Mouse (Mus musculus) CH12.LX (cell line): ENCODE results near the gene Ube2c. TPM values are rescaled to one million over a fixed set of nuclear protein-coding genes. Genes with fewer than 3 reads are reported as not detected.

Experiments used
- DNase-seq: peaks from one replicate; pipeline ENCODE4 v3.0.0-alpha.2; 2013; ENCODE audit errors: extremely low read depth
- H3K27ac ChIP-seq: 2 replicates; pipeline ENCODE4 v1.5.1; 2012; ENCODE audit warnings: low read depth, mild to moderate bottlenecking, control low read depth, moderate library complexity; ENCODE audit not compliant: insufficient read depth
- H3K27me3 ChIP-seq: replicated peaks from 2 replicates; pipeline ENCODE3; 2012; ENCODE audit warnings: inconsistent platforms
- H3K36me3 ChIP-seq, 2 experiments: replicated peaks in 1 of 2; 2 replicates each; pipeline versions ENCODE3 to v1.6.1; 2012; ENCODE audit warnings: inconsistent platforms in 1 of 2, low read length in 1 of 2, mild to moderate bottlenecking in 1 of 2, mixed read lengths in 1 of 2, moderate library complexity in 1 of 2; ENCODE audit not compliant: control insufficient read depth in 1 of 2, insufficient read depth in 1 of 2
- H3K4me1 ChIP-seq, 2 experiments: 2 replicates each; pipeline ENCODE4 v1.6.1; 2012; ENCODE audit warnings: inconsistent platforms in 1 of 2, moderate library complexity in 1 of 2; ENCODE audit not compliant: insufficient read depth in 2 of 2, control insufficient read depth in 1 of 2
- H3K4me2 ChIP-seq: 2 replicates; pipeline ENCODE4 v1.6.1; 2012; ENCODE audit warnings: low read depth, mild to moderate bottlenecking, control low read depth; ENCODE audit not compliant: poor library complexity, insufficient read depth, severe bottlenecking
- H3K4me3 ChIP-seq, 3 experiments: fragments of 150-350 bp in 1 of 3; sonication (generic) in 1 of 3; replicated peaks in 1 of 3; 2 replicates each; pipeline versions ENCODE3 to v1.5.1; 2011 to 2012; ENCODE audit warnings: low read depth in 2 of 3, low read length in 2 of 3, mild to moderate bottlenecking in 2 of 3, moderate library complexity in 2 of 3, control low read depth in 1 of 3, improper control_type of control experiment in 1 of 3, inconsistent platforms in 1 of 3, mixed read lengths in 1 of 3; ENCODE audit not compliant: poor library complexity in 1 of 3
- H3K79me2 ChIP-seq: replicated peaks from 2 replicates; pipeline ENCODE4 v1.6.1; 2012; ENCODE audit warnings: mild to moderate bottlenecking, moderate library complexity; ENCODE audit not compliant: control insufficient read depth, poor library complexity, insufficient read depth, severe bottlenecking; ENCODE audit errors: extremely low read depth
- H3K9ac ChIP-seq: 2 replicates; pipeline ENCODE4 v1.6.1; 2012; ENCODE audit warnings: low read depth, mild to moderate bottlenecking, control low read depth, moderate library complexity; ENCODE audit not compliant: insufficient read depth
- H3K9me3 ChIP-seq: replicated peaks from 2 replicates; pipeline ENCODE3; 2012; ENCODE audit warnings: low read length, inconsistent platforms, mixed read lengths
- IRF4 ChIP-seq: IDR thresholded peaks from 2 replicates; pipeline ENCODE4 v1.6.1; 2014; ENCODE audit warnings: low read depth, mild to moderate bottlenecking, inconsistent platforms, low read length, improper control_type of control experiment
- MEF2A ChIP-seq: IDR thresholded peaks from 2 replicates; pipeline ENCODE4 v1.6.1; 2014; ENCODE audit warnings: low read depth, mild to moderate bottlenecking, inconsistent platforms, low read length, improper control_type of control experiment, borderline replicate concordance
- MYC ChIP-seq: IDR thresholded peaks from 2 replicates; pipeline ENCODE4 v1.6.1; 2011; ENCODE audit warnings: low read depth, mild to moderate bottlenecking, improper control_type of control experiment, low read length
- NELFE ChIP-seq: IDR thresholded peaks from 2 replicates; pipeline ENCODE4 v1.6.1; 2011; ENCODE audit warnings: low read depth, low read length, improper control_type of control experiment
- POLR2A ChIP-seq: IDR thresholded peaks from 2 replicates; pipeline ENCODE4 v1.6.1; 2011; ENCODE audit warnings: low read depth, mild to moderate bottlenecking, improper control_type of control experiment, low read length
- RAD21 ChIP-seq: IDR thresholded peaks from 2 replicates; pipeline ENCODE4 v1.6.1; 2011; ENCODE audit warnings: low read depth, mild to moderate bottlenecking, low read length, improper control_type of control experiment, moderate library complexity
- USF1 ChIP-seq: IDR thresholded peaks from 2 replicates; pipeline ENCODE4 v1.6.1; 2014; ENCODE audit warnings: low read depth, mild to moderate bottlenecking, inconsistent platforms, low read length, improper control_type of control experiment
- dilution Hi-C: fragments of 300-500 bp; cut with MboI; formaldehyde crosslinking; loops from 2 replicates; pipeline ENCODE4 v1.14.3; 2020; ENCODE audit warnings: low sequenced_read_pairs; ENCODE audit not compliant: extremely low pct_unique_long_range_greater_than_20kb, extremely low pct_ligation_motif_present
- in situ Hi-C: fragments of 300-500 bp; cut with MboI; formaldehyde crosslinking; loops from 3 replicates; pipeline ENCODE4 v1.14.3; 2019; ENCODE audit warnings: low sequenced_read_pairs, low pct_ligation_motif_present, low pct_unique_long_range_greater_than_20kb, mixed read lengths
- polyA plus RNA-seq: library from polyadenylated mRNA; unstranded; fragments of >175 nt; gene quantifications from 2 replicates; pipeline ENCODE4 v1.2.1, GENCODE M21; 2012; ENCODE audit warnings: low read depth; ENCODE audit not compliant: insufficient read length
- total RNA-seq, 2 experiments: library from RNA; depleted of rRNA; stranded (reverse); fragments of 300-350 nt in 1 of 2; fragments of >200 nt in 1 of 2; gene quantifications; 2 replicates each; pipeline ENCODE4 v1.2.3; 2012 to 2014

Ube2c gene
- total and polyA plus RNA-seq, 3 experiments = 103 to 226 (median 126) TPM

DNA sequence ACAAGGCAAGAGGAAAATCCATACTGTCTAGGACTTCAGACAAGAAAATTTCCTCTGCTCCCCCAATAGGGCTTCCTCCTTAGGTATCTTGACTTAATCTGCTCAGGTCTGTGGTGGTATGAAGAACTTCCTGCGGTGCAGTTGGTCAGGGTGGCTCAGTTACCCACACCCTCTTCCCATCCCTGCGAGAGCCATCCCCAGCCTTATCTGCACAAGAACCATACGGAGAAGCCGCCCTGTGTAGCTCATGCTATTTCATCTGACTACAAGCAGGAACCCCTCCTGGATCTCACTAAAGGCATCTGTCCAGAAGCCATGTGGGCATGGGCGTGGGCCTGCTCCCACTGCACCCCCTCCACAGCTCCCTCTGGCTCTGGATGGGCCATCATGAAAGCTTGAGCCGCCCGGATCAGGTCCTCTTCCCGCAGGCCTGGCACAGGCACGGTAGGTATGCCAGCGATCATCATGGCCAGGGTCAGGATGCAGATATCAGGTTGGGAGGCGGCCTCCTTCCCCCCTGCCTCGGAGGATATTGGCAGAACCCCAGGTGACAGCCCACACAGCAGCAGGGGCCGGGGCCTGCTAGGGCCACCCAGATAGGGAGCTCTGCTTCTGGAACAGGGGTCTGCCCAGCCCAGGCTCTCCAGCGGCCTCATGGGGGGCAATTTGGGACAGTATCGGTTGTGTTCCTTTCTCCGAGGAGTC lies 57.6 kb downstream of the Ube2c start:
- no peak overlapping the region for H3K9ac ChIP-seq
- DNase-seq = no peak
- H3K9me3 ChIP-seq = no peaks in the 10 kb centered on the region
- no peaks in the 10 kb centered on the region for H3K27me3 ChIP-seq
- H3K4me2 ChIP-seq = no peak overlapping the region
- no peak overlapping the region for H3K4me3 ChIP-seq
- H3K27ac ChIP-seq = no peak overlapping the region
- peaks cover 31 to 45% of the 10 kb centered on the region in 2 experiments for H3K36me3 ChIP-seq
- TF ChIP-seq MEF2A = no peak
- no peak for TF ChIP-seq IRF4
- no peak for TF ChIP-seq NELFE
- TF ChIP-seq RAD21 = no peak
- no peak for TF ChIP-seq MYC
- no peak for TF ChIP-seq USF1
- TF ChIP-seq POLR2A = no peak
- in situ Hi-C loops = no loop called here
- dilution Hi-C loops = no loop called here
- H3K4me1 ChIP-seq = peaks cover 5 to 55% of the 10 kb centered on the region in 2 experiments
- H3K79me2 ChIP-seq = no peaks in the 10 kb centered on the region; the same call in 1 of the 2 replicates

Other genes with a start within 250 kb of the Ube2c start
Only the 20 nearest of the 28 such genes appear.
- gene Wfdc16, start 131.1 kb upstream of the Ube2c start, total RNA-seq (2012; rRNA removed) = not detected in 2 replicates
- gene Wfdc16, start 131.1 kb upstream of the Ube2c start, total RNA-seq (2014; rRNA removed) = not detected in 2 replicates
- not detected in 2 replicates for gene Wfdc16, start 131.1 kb upstream of the Ube2c start, polyA plus RNA-seq
- not detected in 2 replicates for gene Wfdc10, start 113.9 kb upstream of the Ube2c start, total RNA-seq (2012; rRNA removed)
- gene Wfdc10, start 113.9 kb upstream of the Ube2c start, total RNA-seq (2014; rRNA removed) = not detected in 2 replicates
- gene Wfdc10, start 113.9 kb upstream of the Ube2c start, polyA plus RNA-seq = not detected in 2 replicates
- gene Wfdc9, start 113.3 kb upstream of the Ube2c start, total RNA-seq (2012; rRNA removed) = not detected in 2 replicates
- not detected in 2 replicates for gene Wfdc9, start 113.3 kb upstream of the Ube2c start, total RNA-seq (2014; rRNA removed)
- gene Wfdc9, start 113.3 kb upstream of the Ube2c start, polyA plus RNA-seq = not detected in 2 replicates
- not detected in 2 replicates for gene Wfdc11, start 95.8 kb upstream of the Ube2c start, total RNA-seq (2012; rRNA removed)
- gene Wfdc11, start 95.8 kb upstream of the Ube2c start, total RNA-seq (2014; rRNA removed) = not detected in 2 replicates
- not detected in 2 replicates for gene Wfdc11, start 95.8 kb upstream of the Ube2c start, polyA plus RNA-seq
- not detected in 2 replicates for gene Wfdc13, start 84.8 kb upstream of the Ube2c start, total RNA-seq (2012; rRNA removed)
- gene Wfdc13, start 84.8 kb upstream of the Ube2c start, total RNA-seq (2014; rRNA removed) = not detected in 2 replicates
- not detected in 2 replicates for gene Wfdc13, start 84.8 kb upstream of the Ube2c start, polyA plus RNA-seq
- gene Spint4, start 71.4 kb upstream of the Ube2c start, total RNA-seq (2012; rRNA removed) = not detected in 2 replicates
- not detected in 2 replicates for gene Spint4, start 71.4 kb upstream of the Ube2c start, total RNA-seq (2014; rRNA removed)
- gene Spint4, start 71.4 kb upstream of the Ube2c start, polyA plus RNA-seq = not detected in 2 replicates
- gene Spint5, start 54.6 kb upstream of the Ube2c start, total RNA-seq (2012; rRNA removed) = 1.4 and 2.4 TPM in 2 replicates
- gene Spint5, start 54.6 kb upstream of the Ube2c start, total RNA-seq (2014; rRNA removed) = not detected in 2 replicates
- gene Spint5, start 54.6 kb upstream of the Ube2c start, polyA plus RNA-seq = not detected in 2 replicates
- 0.08 and 0.21 TPM in 2 replicates for gene Wfdc3, start 24.0 kb upstream of the Ube2c start, total RNA-seq (2012; rRNA removed)
- 0.14 TPM in 1 of 2 replicates, not detected in the other for gene Wfdc3, start 24.0 kb upstream of the Ube2c start, total RNA-seq (2014; rRNA removed)
- not detected in 2 replicates for gene Wfdc3, start 24.0 kb upstream of the Ube2c start, polyA plus RNA-seq
- gene Dnttip1, start 23.9 kb upstream of the Ube2c start, total RNA-seq (2012; rRNA removed) = 14.0 and 15.2 TPM in 2 replicates
- gene Dnttip1, start 23.9 kb upstream of the Ube2c start, total RNA-seq (2014; rRNA removed) = 17.1 and 17.6 TPM in 2 replicates
- gene Dnttip1, start 23.9 kb upstream of the Ube2c start, polyA plus RNA-seq = 29.7 and 35.0 TPM in 2 replicates
- not detected in 2 replicates for gene Tnnc2, start 10.1 kb downstream of the Ube2c start, total RNA-seq (2012; rRNA removed)
- not detected in 2 replicates for gene Tnnc2, start 10.1 kb downstream of the Ube2c start, total RNA-seq (2014; rRNA removed)
- gene Tnnc2, start 10.1 kb downstream of the Ube2c start, polyA plus RNA-seq = not detected in 2 replicates
- gene Snx21, start 15.9 kb downstream of the Ube2c start, total RNA-seq (2012; rRNA removed) = 2.3 and 3.3 TPM in 2 replicates
- 0.71 and 1.1 TPM in 2 replicates for gene Snx21, start 15.9 kb downstream of the Ube2c start, total RNA-seq (2014; rRNA removed)
- 1.1 and 1.5 TPM in 2 replicates for gene Snx21, start 15.9 kb downstream of the Ube2c start, polyA plus RNA-seq
- gene Acot8, start 35.0 kb downstream of the Ube2c start, total RNA-seq (2012; rRNA removed) = 22.0 and 26.8 TPM in 2 replicates
- gene Acot8, start 35.0 kb downstream of the Ube2c start, total RNA-seq (2014; rRNA removed) = 15.8 and 16.8 TPM in 2 replicates
- gene Acot8, start 35.0 kb downstream of the Ube2c start, polyA plus RNA-seq = 10.5 and 11.9 TPM in 2 replicates
- gene Zswim3, start 35.2 kb downstream of the Ube2c start, total RNA-seq (2012; rRNA removed) = 3.5 and 3.7 TPM in 2 replicates
- gene Zswim3, start 35.2 kb downstream of the Ube2c start, total RNA-seq (2014; rRNA removed) = 1.6 and 2.3 TPM in 2 replicates
- 2.1 and 2.5 TPM in 2 replicates for gene Zswim3, start 35.2 kb downstream of the Ube2c start, polyA plus RNA-seq
- gene Zswim1, start 52.8 kb downstream of the Ube2c start, total RNA-seq (2012; rRNA removed) = 9.5 and 9.6 TPM in 2 replicates
- gene Zswim1, start 52.8 kb downstream of the Ube2c start, total RNA-seq (2014; rRNA removed) = 5.3 and 5.8 TPM in 2 replicates
- gene Zswim1, start 52.8 kb downstream of the Ube2c start, polyA plus RNA-seq = 10.4 and 13.8 TPM in 2 replicates
- gene Spata25, start 58.6 kb downstream of the Ube2c start, total RNA-seq (2012; rRNA removed) = 0.34 TPM in 1 of 2 replicates, not detected in the other
- not detected in 2 replicates for gene Spata25, start 58.6 kb downstream of the Ube2c start, total RNA-seq (2014; rRNA removed)
- not detected in 2 replicates for gene Spata25, start 58.6 kb downstream of the Ube2c start, polyA plus RNA-seq
- gene Ctsa, start 63.0 kb downstream of the Ube2c start, total RNA-seq (2012; rRNA removed) = 45.5 and 46.1 TPM in 2 replicates
- 17.5 and 19.9 TPM in 2 replicates for gene Ctsa, start 63.0 kb downstream of the Ube2c start, total RNA-seq (2014; rRNA removed)
- 22.7 and 27.0 TPM in 2 replicates for gene Ctsa, start 63.0 kb downstream of the Ube2c start, polyA plus RNA-seq
- gene Neurl2, start 63.6 kb downstream of the Ube2c start, total RNA-seq (2012; rRNA removed) = 2.9 and 4.1 TPM in 2 replicates
- 1.6 and 2.1 TPM in 2 replicates for gene Neurl2, start 63.6 kb downstream of the Ube2c start, total RNA-seq (2014; rRNA removed)
- 1.7 and 1.8 TPM in 2 replicates for gene Neurl2, start 63.6 kb downstream of the Ube2c start, polyA plus RNA-seq
- gene Pltp, start 87.8 kb downstream of the Ube2c start, total RNA-seq (2012; rRNA removed) = 4.4 and 5.5 TPM in 2 replicates
- gene Pltp, start 87.8 kb downstream of the Ube2c start, total RNA-seq (2014; rRNA removed) = 0.85 and 1.1 TPM in 2 replicates
- 0.94 and 0.98 TPM in 2 replicates for gene Pltp, start 87.8 kb downstream of the Ube2c start, polyA plus RNA-seq
- 30.0 and 33.6 TPM in 2 replicates for gene Pcif1, start 109.4 kb downstream of the Ube2c start, total RNA-seq (2012; rRNA removed)
- 18.2 and 20.0 TPM in 2 replicates for gene Pcif1, start 109.4 kb downstream of the Ube2c start, total RNA-seq (2014; rRNA removed)
- 49.1 and 59.1 TPM in 2 replicates for gene Pcif1, start 109.4 kb downstream of the Ube2c start, polyA plus RNA-seq
- 12.0 and 14.4 TPM in 2 replicates for gene Zfp335, start 141.9 kb downstream of the Ube2c start, total RNA-seq (2012; rRNA removed)
- 5.0 and 5.2 TPM in 2 replicates for gene Zfp335, start 141.9 kb downstream of the Ube2c start, total RNA-seq (2014; rRNA removed)
- gene Zfp335, start 141.9 kb downstream of the Ube2c start, polyA plus RNA-seq = 13.1 and 16.5 TPM in 2 replicates